8 mouse cellular contexts compared by ENCODE assay signal in genomic region chr2:122065200-122065969, GRCm38 (mm10). TPM values are rescaled to one million over a fixed set of nuclear protein-coding genes. Genes with fewer than 3 reads are reported as not detected.
DNase-seq lines count a peak whose midpoint lies in the region; TF ChIP-seq lines count a peak whose summit lies in the region.

No protein-coding gene starts in this region.

- no peak for TF ChIP-seq POLR2A in cerebellum, adult 2 months (IDR thresholded peaks at IDR 0.05; ENCODE audit: borderline replicate concordance, insufficient read depth, low read length)

- no peak overlapping the region for H3K4me3 ChIP-seq in cerebellum, adult 2 months (replicated peaks; ENCODE audit: insufficient read depth, low read depth, low read length)
- H3K4me3 ChIP-seq in layer of hippocampus, adult 2 months: no peak overlapping the region
- no peak overlapping the region for H3K4me3 ChIP-seq in C2C12 (ENCODE audit: insufficient read depth, poor library complexity, severe bottlenecking)

- TF ChIP-seq CTCF in cerebellum, adult 2 months (IDR thresholded peaks at IDR 0.05; ENCODE audit: borderline replicate concordance, insufficient read depth, low read depth, low read length): peak; percentile 16; the same call in 1 of the 2 replicates
- peak; percentile 66 for TF ChIP-seq CTCF in layer of hippocampus, adult 2 months (conservative IDR thresholded peaks at IDR 0.05)
- TF ChIP-seq CTCF in C2C12 (IDR thresholded peaks at IDR 0.05; ENCODE audit: control insufficient read depth, insufficient read depth, insufficient read length): peak; percentile 24

- H3ac ChIP-seq in C2C12 (ENCODE audit: control insufficient read depth, insufficient read length, low read depth): no peak overlapping the region

- no peak for DNase-seq in cerebellum, adult 2 months
- no peak for DNase-seq in cerebellum, adult 8-10 months
- DNase-seq in layer of hippocampus, adult 2 months (ENCODE audit: low spot score in 2 of 2): peak in 1 of 2 experiments; percentile 22
- DNase-seq in layer of hippocampus, adult 18-20 months (ENCODE audit: low spot score in 2 of 2): no peak
- peak; percentile 36 for DNase-seq in embryo, embryonic 11 days
- DNase-seq in MN1 (ENCODE audit: low spot score): no peak
- DNase-seq in urinary bladder, postnatal 10 days (ENCODE audit: low spot score): no peak

- H3K79me3 ChIP-seq in C2C12 (ENCODE audit: low read depth): no peaks in the 10 kb centered on the region

- peaks cover under 1% of the 10 kb centered on the region; the same call in 1 of the 2 replicates for H3K4me1 ChIP-seq in cerebellum, adult 2 months (ENCODE audit: control insufficient read depth, insufficient read depth, low read length)

- H3K79me2 ChIP-seq in C2C12 (ENCODE audit: control insufficient read depth, insufficient read depth): no peaks in the 10 kb centered on the region

- H3K27me3 ChIP-seq in cerebellum, adult 2 months (ENCODE audit: control insufficient read depth, insufficient read depth, low read length): no peaks in the 10 kb centered on the region
- H3K27me3 ChIP-seq in C2C12 (ENCODE audit: control insufficient read depth, insufficient read depth, insufficient read length): no peaks in the 10 kb centered on the region

- H3K36me3 ChIP-seq in C2C12 (ENCODE audit: control insufficient read depth, insufficient read depth): peaks cover 36% of the 10 kb centered on the region

- no peak overlapping the region for H3K27ac ChIP-seq in cerebellum, adult 2 months (ENCODE audit: insufficient read depth, low read length)
- no peak overlapping the region for H3K27ac ChIP-seq in layer of hippocampus, adult 2 months

- 28% methylated on average over 14 of the region's 14 CpGs for WGBS in cerebellum, adult 2 months

TF ChIP-seq in C2C12, 6 proteins besides CTCF, POLR2A, EP300 and RAD21:
- no peak for TF ChIP-seq FOSL1 (IDR thresholded peaks at IDR 0.05; ENCODE audit: insufficient read depth, low read length, poor library complexity, severe bottlenecking)
- no peak for TF ChIP-seq USF1 (IDR thresholded peaks at IDR 0.05; ENCODE audit: low read depth)
- no peak for TF ChIP-seq MAX (IDR thresholded peaks at IDR 0.05)
- TF ChIP-seq MYOG (IDR thresholded peaks at IDR 0.05; ENCODE audit: control insufficient read depth, extremely low read depth, insufficient read length): no peak
- no peak for TF ChIP-seq CEBPB (IDR thresholded peaks at IDR 0.05; ENCODE audit: low read depth)
- TF ChIP-seq MYOD1 (IDR thresholded peaks at IDR 0.05; ENCODE audit: control insufficient read depth, insufficient read length, low read depth): no peak

RNA-seq across cellular contexts. Expression of gene Eif3j1, which starts 37.0 kb away (rescaled TPM):
- 20.5 and 22.2 TPM in 2 replicates for polyA plus RNA-seq in cerebellum, adult 2 months (2012; rRNA removed)
- total RNA-seq in layer of hippocampus, adult 2 months (2021): 10 to 100 TPM; 16.5 to 17.8 TPM
- total RNA-seq in layer of hippocampus, adult 18-20 months (2021): 10 to 100 TPM; 17.0 to 17.2 TPM
- 5.6 TPM for polyA plus RNA-seq in C2C12 (2012; fragmentation: generic; extraction: Trizol)

RNA-seq across cellular contexts. Expression of gene Spg11, which starts 52.8 kb away (rescaled TPM):
- polyA plus RNA-seq in cerebellum, adult 2 months (2012; rRNA removed): 9.8 and 10.7 TPM in 2 replicates
- total RNA-seq in layer of hippocampus, adult 2 months (2021): 10 to 100 TPM; 15.5 to 17.1 TPM
- total RNA-seq in layer of hippocampus, adult 18-20 months (2021): 10 to 100 TPM; 14.3 to 14.7 TPM
- polyA plus RNA-seq in C2C12 (2012; fragmentation: generic; extraction: Trizol): 4.2 TPM

Comparison
In these comparisons a context has a peak if more than half of its experiments do, and no peak if none do; other contexts are left out.
1. CTCF ChIP-seq: peak in every context shown above with its lines; median percentile 66 in layer of hippocampus, adult 2 months; 24 in C2C12; 16 in cerebellum, adult 2 months.